Mouse (Mus musculus): ENCODE measurements around the gene Ccdc171. TPM values are rescaled to one million over a fixed set of nuclear protein-coding genes. Genes with fewer than 3 reads are reported as not detected.

Ccdc171 gene
- polyA plus RNA-seq, 1 experiment from 2014 or later, result 2.4 TPM

DNA sequence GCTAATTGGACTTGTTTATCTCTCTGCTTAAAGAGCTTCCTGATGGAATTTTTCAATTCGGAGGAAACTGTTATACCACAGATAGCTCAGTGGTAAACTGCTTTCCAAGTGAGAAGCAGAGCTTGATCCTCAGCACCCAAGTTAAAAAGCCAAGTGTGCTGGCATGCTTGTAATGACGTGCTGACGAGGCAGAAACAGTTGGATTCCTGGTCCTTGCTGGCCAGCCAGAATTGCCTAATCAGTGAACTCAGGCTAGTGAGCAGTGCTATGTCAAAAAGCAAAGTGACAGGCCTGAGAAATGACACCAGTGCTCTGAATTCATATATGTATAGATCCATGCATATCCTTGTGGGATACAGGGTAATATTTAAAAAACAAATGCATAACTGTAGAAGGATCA is 174.8 kb downstream of the Ccdc171 start:
- no peak overlapping the region for H3K4me3 ChIP-seq (replicated peaks; ENCODE audit: low read depth, low read length)
- TF ChIP-seq CTCF (IDR thresholded peaks at IDR 0.05; ENCODE audit: low read depth), result no peak
- no peaks in the 10 kb centered on the region for H3K4me1 ChIP-seq (replicated peaks; ENCODE audit: insufficient read depth, low read length)
- ATAC-seq (replicated peaks; ENCODE audit: low FRiP score, low read depth), result no peak
- no peaks in the 10 kb centered on the region for H3K27me3 ChIP-seq (ENCODE audit: insufficient read depth, low read length)
- no peak overlapping the region for H3K4me2 ChIP-seq (ENCODE audit: low read length)
- no peak for DNase-seq (ENCODE audit: low spot score)
- no peaks in the 10 kb centered on the region for H3K9me3 ChIP-seq (replicated peaks; ENCODE audit: low read length)
- no peaks in the 10 kb centered on the region for H3K36me3 ChIP-seq (ENCODE audit: insufficient read depth, low read length)
- H3K9ac ChIP-seq (ENCODE audit: low read depth, low read length), result no peak overlapping the region
- WGBS, result 70% methylated on average over 3 of the region's 3 CpGs
- no peak overlapping the region for H3K27ac ChIP-seq

DNA sequence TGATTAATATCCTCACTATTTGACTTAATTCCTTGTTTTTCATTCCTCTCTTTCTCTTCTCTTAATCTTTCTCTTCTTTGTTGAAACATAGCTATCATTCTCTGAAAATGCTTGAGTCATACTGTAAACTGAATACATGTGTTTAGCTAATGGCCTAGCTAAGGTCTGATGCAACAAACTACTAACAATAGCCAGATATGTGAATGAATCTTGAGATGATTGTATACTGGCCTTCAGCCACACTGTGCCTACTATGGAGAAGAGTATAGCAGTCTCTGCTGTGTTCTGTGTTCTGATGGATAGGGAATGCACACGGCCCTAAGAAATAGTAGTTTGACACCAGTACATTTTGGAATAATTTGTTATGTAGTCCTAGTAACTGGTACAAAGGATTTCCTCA is 191.7 kb downstream of the Ccdc171 start:
- no peak overlapping the region for H3K4me2 ChIP-seq (ENCODE audit: low read length)
- no peaks in the 10 kb centered on the region for H3K27me3 ChIP-seq (ENCODE audit: insufficient read depth, low read length)
- ATAC-seq (replicated peaks; ENCODE audit: low FRiP score, low read depth) (no peak), DNase-seq (ENCODE audit: low spot score) (no peak)
- no peak overlapping the region for H3K27ac ChIP-seq
- H3K4me3 ChIP-seq (replicated peaks; ENCODE audit: low read depth, low read length), result no peak overlapping the region
- 79% methylated on average over 1 of the region's 1 CpGs for WGBS
- no peaks in the 10 kb centered on the region for H3K36me3 ChIP-seq (ENCODE audit: insufficient read depth, low read length)
- H3K9me3 ChIP-seq (replicated peaks; ENCODE audit: low read length), result no peaks in the 10 kb centered on the region
- no peaks in the 10 kb centered on the region for H3K4me1 ChIP-seq (replicated peaks; ENCODE audit: insufficient read depth, low read length)
- TF ChIP-seq CTCF (IDR thresholded peaks at IDR 0.05; ENCODE audit: low read depth), result no peak
- no peak overlapping the region for H3K9ac ChIP-seq (ENCODE audit: low read depth, low read length)

DNA sequence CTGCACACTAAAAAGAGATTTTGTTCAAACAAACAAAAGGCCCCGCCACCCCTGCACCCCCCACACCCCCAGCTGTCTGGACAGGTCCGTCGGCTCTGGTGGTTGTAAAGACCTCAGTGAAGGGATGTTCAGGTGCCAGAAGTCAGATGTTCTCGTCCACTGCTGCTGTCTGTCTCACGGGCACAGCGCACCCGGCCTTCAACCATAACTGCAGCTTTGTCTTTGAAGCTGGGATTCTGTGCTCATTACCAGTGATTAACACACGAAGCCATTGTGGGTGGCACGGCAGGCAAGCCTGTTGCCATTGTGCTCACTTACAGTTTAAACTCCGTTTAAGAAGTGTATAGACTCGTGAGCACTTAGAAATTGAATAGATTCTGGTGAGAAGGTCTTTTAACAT is 194.5 kb downstream of the Ccdc171 start:
- Histone ChIP-seq H3K9ac (ENCODE audit: low read depth, low read length) (no peak overlapping the region), H3K27ac (no peak overlapping the region), H3K27me3 (ENCODE audit: insufficient read depth, low read length) (no peaks in the 10 kb centered on the region), H3K9me3 (replicated peaks; ENCODE audit: low read length) (no peaks in the 10 kb centered on the region), H3K4me1 (replicated peaks; ENCODE audit: insufficient read depth, low read length) (no peaks in the 10 kb centered on the region), H3K36me3 (ENCODE audit: insufficient read depth, low read length) (no peaks in the 10 kb centered on the region), H3K4me3 (replicated peaks; ENCODE audit: low read depth, low read length) (no peak overlapping the region), H3K4me2 (ENCODE audit: low read length) (no peak overlapping the region)
- no peak for ATAC-seq (replicated peaks; ENCODE audit: low FRiP score, low read depth)
- no peak for TF ChIP-seq CTCF (IDR thresholded peaks at IDR 0.05; ENCODE audit: low read depth)
- 49% methylated on average over 11 of the region's 11 CpGs for WGBS
- DNase-seq (ENCODE audit: low spot score), result no peak

DNA sequence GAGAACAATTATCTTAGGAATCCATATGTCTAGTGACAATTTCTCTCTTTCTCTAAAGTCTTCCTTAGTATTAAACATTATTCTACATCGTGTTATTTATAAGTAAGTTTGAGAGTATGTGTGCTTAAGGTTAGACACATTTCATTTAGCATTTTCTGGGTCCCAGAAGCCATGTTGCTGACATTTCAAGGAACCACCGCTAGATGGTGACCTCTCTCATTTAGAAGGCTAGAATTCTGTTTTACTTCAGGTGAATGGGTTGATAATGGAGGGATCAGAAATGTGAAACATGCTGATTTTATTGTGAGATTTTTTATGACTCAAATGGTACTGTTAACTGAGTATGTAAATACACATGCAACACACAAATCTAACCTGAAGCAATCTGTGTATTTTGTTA is 199.8 kb downstream of the Ccdc171 start:
- Histone ChIP-seq H3K4me1 (replicated peaks; ENCODE audit: insufficient read depth, low read length) (no peaks in the 10 kb centered on the region), H3K4me3 (replicated peaks; ENCODE audit: low read depth, low read length) (no peak overlapping the region), H3K27me3 (ENCODE audit: insufficient read depth, low read length) (no peaks in the 10 kb centered on the region), H3K9ac (ENCODE audit: low read depth, low read length) (no peak overlapping the region), H3K9me3 (replicated peaks; ENCODE audit: low read length) (no peaks in the 10 kb centered on the region), H3K36me3 (ENCODE audit: insufficient read depth, low read length) (no peaks in the 10 kb centered on the region), H3K27ac (no peak overlapping the region), H3K4me2 (ENCODE audit: low read length) (no peak overlapping the region)
- peak; percentile 67 for TF ChIP-seq CTCF (IDR thresholded peaks at IDR 0.05; ENCODE audit: low read depth)
- WGBS, result 12% methylated on average over 2 of the region's 2 CpGs
- peak; percentile 37 for DNase-seq (ENCODE audit: low spot score)
- ATAC-seq (replicated peaks; ENCODE audit: low FRiP score, low read depth), result no peak

DNA sequence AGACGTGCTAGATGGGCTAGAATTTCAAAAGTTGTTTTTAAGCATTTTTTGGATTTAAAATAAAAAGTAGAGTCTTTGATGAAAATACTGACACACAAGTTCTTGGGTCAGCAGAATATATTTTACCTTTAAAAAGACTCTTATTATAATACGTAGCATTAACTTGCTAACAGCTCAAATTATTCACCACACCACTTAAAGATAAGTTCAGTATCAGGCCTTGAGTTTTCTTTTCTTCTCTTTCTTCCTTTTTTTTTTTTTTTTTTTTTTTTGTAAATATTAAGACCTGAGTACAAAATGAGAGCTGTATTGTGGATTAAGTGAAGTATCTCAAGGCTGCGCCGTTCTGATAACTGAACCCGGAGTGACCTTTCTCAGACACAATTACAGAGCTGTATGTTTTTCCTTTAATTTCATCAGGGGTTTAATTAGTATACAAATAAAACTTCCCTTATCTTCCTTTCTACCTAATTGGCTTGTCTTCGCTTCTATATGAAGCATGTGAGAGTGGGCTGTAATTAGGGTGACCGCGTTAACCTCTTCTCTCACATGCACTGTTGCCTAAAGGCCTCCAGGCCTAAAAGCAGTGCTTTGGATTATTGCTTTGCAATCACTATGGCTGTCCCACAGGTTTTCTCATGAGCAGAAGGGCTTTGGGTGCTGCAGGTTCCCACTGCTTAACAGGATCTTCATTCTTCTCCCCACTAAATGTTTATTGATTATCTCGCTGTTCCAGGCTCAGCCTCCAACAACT is 214.0 kb downstream of the Ccdc171 start:
- no peak overlapping the region for H3K27ac ChIP-seq
- no peaks in the 10 kb centered on the region for H3K4me1 ChIP-seq (replicated peaks; ENCODE audit: insufficient read depth, low read length)
- no peak overlapping the region for H3K4me3 ChIP-seq (replicated peaks; ENCODE audit: low read depth, low read length)
- H3K4me2 ChIP-seq (ENCODE audit: low read length), result no peak overlapping the region
- no peaks in the 10 kb centered on the region for H3K27me3 ChIP-seq (ENCODE audit: insufficient read depth, low read length)
- TF ChIP-seq CTCF (IDR thresholded peaks at IDR 0.05; ENCODE audit: low read depth), result no peak
- no peak for DNase-seq (ENCODE audit: low spot score)
- H3K36me3 ChIP-seq (ENCODE audit: insufficient read depth, low read length), result no peaks in the 10 kb centered on the region
- ATAC-seq (replicated peaks; ENCODE audit: low FRiP score, low read depth), result no peak
- no peak overlapping the region for H3K9ac ChIP-seq (ENCODE audit: low read depth, low read length)
- H3K9me3 ChIP-seq (replicated peaks; ENCODE audit: low read length), result no peaks in the 10 kb centered on the region
- WGBS, result 87% methylated on average over 9 of the region's 9 CpGs

DNA sequence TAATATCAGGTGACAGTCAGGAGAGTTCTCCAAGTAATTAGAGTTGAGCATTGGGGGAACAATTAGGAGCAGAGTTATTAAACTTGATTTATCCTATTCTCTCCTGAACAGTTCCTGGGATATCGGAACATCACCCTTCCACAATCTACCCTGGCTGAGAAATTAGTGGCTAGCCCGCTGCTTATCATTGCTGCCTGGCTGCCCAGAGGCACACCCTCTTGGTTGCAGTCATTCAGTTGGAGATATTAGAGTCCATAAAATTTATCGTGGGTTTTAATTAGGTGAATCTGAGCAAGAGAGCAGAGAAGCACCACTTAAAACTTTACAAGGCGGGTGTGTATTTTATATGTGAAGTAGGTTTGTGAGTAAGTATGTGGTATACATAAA is 214.5 kb downstream of the Ccdc171 start:
- no peaks in the 10 kb centered on the region for H3K27me3 ChIP-seq (ENCODE audit: insufficient read depth, low read length)
- no peaks in the 10 kb centered on the region for H3K36me3 ChIP-seq (ENCODE audit: insufficient read depth, low read length)
- TF ChIP-seq CTCF (IDR thresholded peaks at IDR 0.05; ENCODE audit: low read depth), result no peak
- no peaks in the 10 kb centered on the region for H3K4me1 ChIP-seq (replicated peaks; ENCODE audit: insufficient read depth, low read length)
- DNase-seq (ENCODE audit: low spot score) (no peak), ATAC-seq (replicated peaks; ENCODE audit: low FRiP score, low read depth) (no peak)
- no peak overlapping the region for H3K4me2 ChIP-seq (ENCODE audit: low read length)
- no peak overlapping the region for H3K4me3 ChIP-seq (replicated peaks; ENCODE audit: low read depth, low read length)
- H3K9me3 ChIP-seq (replicated peaks; ENCODE audit: low read length), result no peaks in the 10 kb centered on the region
- no peak overlapping the region for H3K9ac ChIP-seq (ENCODE audit: low read depth, low read length)
- H3K27ac ChIP-seq, result no peak overlapping the region
- 58% methylated on average over 4 of the region's 4 CpGs for WGBS
